Mouse (Mus musculus): ENCODE data around the gene Pelp1.

DNA sequence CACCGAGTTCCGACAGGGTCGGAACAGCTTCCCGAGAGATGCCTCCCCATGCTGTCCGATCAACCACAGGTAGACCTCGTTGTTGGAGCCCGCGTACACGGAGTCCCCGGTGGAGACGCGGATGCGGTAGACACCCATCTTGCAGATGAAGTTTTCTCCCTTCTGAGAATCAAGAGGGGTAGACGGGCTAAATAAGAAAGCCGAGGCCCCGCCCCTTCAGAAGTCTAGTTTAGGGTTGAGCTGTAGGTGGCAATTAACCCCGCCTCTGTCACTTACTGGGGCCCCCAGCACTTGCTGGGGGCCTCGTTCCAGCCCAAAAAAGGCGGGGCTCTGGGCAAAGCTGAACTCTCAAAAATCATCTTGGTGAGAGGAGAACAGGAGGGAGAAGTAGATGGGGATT, 58.0 kb downstream of the Pelp1 start, which contains the start of gene Alox15:
- no peak for TF ChIP-seq CTCF (IDR thresholded peaks at IDR 0.05; ENCODE audit: extremely low read depth, insufficient read depth, insufficient read length, insufficient replicate concordance)
- no peak for TF ChIP-seq POLR2A (IDR thresholded peaks at IDR 0.05; ENCODE audit: low read depth, low read length)

Data from spleen, adult 2 months (tissue).